Mouse (Mus musculus): Measurements from ENCODE around the gene Med25. TPM values are rescaled to one million over a fixed set of nuclear protein-coding genes. Genes with fewer than 3 reads are reported as not detected.

Gene Med25
- polyA plus RNA-seq, 1 experiment from 2014 or later = 59.5 TPM

DNA sequence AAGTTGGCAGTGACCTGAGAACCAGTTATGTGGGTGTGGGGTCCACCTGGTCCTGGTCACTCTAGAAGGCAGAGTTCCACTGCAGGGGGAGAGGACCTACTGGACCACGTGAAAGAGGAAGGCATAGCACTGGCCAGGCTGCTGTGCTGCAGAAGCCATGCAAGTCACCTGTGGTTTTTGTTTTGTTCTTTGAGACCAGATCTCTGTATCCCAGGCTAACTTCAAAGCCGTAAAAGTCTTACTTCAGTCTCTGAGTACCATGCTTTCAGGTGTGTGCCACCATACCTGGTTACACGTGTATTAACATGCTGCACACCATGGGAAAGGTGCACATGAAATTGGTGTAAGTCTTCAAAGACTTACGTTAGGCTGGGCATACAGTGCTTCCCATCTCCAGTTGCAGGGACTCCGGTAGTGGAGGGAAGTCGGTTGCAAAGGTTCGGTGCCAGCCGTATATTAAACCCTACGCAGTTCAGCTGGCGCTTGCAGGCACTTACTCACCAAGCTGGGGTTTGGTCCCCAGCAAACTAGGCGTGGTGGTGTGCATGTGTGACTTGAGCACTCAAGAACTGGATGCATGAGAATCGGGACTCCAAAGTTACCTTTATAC is 40.8 kb downstream of the Med25 start:
- H3K4me3 ChIP-seq (ENCODE audit: control insufficient read depth in 1 of 2, insufficient read depth in 1 of 2, low read depth in 1 of 2, low read length in 2 of 2) = no peak overlapping the region
- 93% methylated on average over 12 of the region's 12 CpGs for WGBS
- H3K4me2 ChIP-seq (ENCODE audit: low read length) = no peak overlapping the region
- no peak for ATAC-seq (ENCODE audit: insufficient number of reproducible peaks, insufficient read depth, low FRiP score, low read depth)
- H3K36me3 ChIP-seq (ENCODE audit: control insufficient read depth, insufficient read depth, low read length) = peaks cover 28% of the 10 kb centered on the region
- no peaks in the 10 kb centered on the region for H3K27me3 ChIP-seq (ENCODE audit: control insufficient read depth, insufficient read depth, low read length)
- H3K9ac ChIP-seq (ENCODE audit: low read length) = no peak overlapping the region
- no peak overlapping the region for H3K27ac ChIP-seq (replicated peaks in 1 of 2; ENCODE audit: control insufficient read depth in 1 of 2, insufficient read depth in 1 of 2, low read depth in 2 of 2, low read length in 2 of 2)
- H3K4me1 ChIP-seq (ENCODE audit: control insufficient read depth in 2 of 2, insufficient read depth in 2 of 2, low read length in 2 of 2) = peaks cover 28 to 46% of the 10 kb centered on the region in 2 experiments
- no peaks in the 10 kb centered on the region for H3K9me3 ChIP-seq (ENCODE audit: control insufficient read depth, low read length)

DNA sequence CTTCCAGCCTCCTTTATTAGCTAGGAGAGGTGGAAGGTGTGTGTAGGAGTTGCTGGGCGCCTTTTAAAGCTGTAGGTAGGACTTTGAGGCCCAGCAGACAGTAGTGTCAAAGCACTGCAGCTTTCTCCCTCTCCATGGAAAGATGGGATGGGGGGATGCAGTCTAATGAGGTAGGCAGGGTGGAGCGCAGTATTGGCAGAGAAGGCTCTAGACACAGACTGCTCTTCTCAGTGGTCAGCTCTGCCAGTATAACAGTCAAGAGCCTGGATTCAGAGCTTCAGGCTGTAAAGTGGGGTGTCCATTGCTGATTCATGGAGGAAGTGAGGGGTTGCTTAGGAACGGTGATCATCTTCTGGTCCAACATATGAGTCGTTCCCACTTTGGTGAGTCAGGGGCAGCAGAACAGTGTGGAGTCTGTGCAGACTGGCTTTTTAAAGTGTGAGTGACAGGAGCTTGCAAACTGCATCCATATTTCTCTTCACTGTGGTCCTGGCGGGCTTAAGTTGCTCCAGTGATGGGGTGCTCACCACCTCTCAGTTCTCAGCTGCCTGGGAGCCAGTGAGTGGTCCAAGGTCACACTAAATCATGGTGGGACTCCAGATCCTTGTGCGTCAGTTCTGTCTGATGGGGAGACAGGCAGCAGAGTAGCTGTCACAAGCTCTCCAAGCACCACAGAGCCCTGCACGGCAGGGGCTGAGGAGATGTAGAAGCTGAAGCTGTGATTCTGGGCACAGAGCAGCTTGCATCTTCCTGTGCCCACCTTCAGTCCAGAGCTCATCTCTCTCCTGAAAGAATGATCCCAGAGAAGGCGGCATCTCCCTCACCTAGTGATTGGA is 41.5 kb downstream of the Med25 start:
- WGBS = 71% methylated on average over 8 of the region's 8 CpGs
- H3K4me2 ChIP-seq (ENCODE audit: low read length) = peak overlapping the region; percentile 86
- no peaks in the 10 kb centered on the region for H3K9me3 ChIP-seq (ENCODE audit: control insufficient read depth, low read length)
- H3K4me1 ChIP-seq (ENCODE audit: control insufficient read depth in 2 of 2, insufficient read depth in 2 of 2, low read length in 2 of 2) = peaks cover 26 to 41% of the 10 kb centered on the region in 2 experiments
- H3K9ac ChIP-seq (ENCODE audit: low read length) = peak overlapping the region; percentile 91
- no peaks in the 10 kb centered on the region for H3K27me3 ChIP-seq (ENCODE audit: control insufficient read depth, insufficient read depth, low read length)
- H3K4me3 ChIP-seq (ENCODE audit: control insufficient read depth in 1 of 2, insufficient read depth in 1 of 2, low read depth in 1 of 2, low read length in 2 of 2) = peak overlapping the region; percentile 70 to 76
- H3K36me3 ChIP-seq (ENCODE audit: control insufficient read depth, insufficient read depth, low read length) = peaks cover 35% of the 10 kb centered on the region
- peak overlapping the region; percentile 60 to 98; a peak in 3 of 4 replicates for H3K27ac ChIP-seq (replicated peaks in 1 of 2; ENCODE audit: control insufficient read depth in 1 of 2, insufficient read depth in 1 of 2, low read depth in 2 of 2, low read length in 2 of 2)
- no peak for ATAC-seq (ENCODE audit: insufficient number of reproducible peaks, insufficient read depth, low FRiP score, low read depth)

DNA sequence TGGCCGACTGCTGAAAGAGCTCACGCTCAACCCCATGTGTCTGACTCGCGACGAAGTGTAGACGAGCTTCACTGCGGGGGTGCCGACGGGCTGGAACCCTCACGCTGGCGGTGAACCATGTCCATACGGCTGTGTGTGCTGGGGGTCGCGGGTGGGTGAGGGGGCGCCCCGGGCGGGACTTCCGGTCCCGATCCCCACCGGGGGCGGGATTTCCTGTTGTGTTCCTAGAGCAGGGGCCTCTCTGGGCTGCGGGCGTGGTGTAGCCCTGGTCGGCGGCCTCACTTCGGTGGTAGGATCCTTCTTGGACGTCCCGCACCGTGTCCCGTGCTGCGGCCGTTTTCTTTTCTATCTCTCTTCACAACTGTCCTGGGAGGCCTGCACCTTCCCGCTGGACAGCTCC is 42.4 kb downstream of the Med25 start:
- Histone ChIP-seq H3K9ac (ENCODE audit: low read length) (peak overlapping the region; percentile 91), H3K27me3 (ENCODE audit: control insufficient read depth, insufficient read depth, low read length) (no peaks in the 10 kb centered on the region), H3K4me2 (ENCODE audit: low read length) (peak overlapping the region; percentile 86), H3K27ac (replicated peaks in 1 of 2; ENCODE audit: control insufficient read depth in 1 of 2, insufficient read depth in 1 of 2, low read depth in 2 of 2, low read length in 2 of 2) (peak overlapping the region; percentile 94 to 98), H3K4me1 (ENCODE audit: control insufficient read depth in 2 of 2, insufficient read depth in 2 of 2, low read length in 2 of 2) (peaks cover 24 to 37% of the 10 kb centered on the region in 2 experiments), H3K9me3 (ENCODE audit: control insufficient read depth, low read length) (no peaks in the 10 kb centered on the region), H3K4me3 (ENCODE audit: control insufficient read depth in 1 of 2, insufficient read depth in 1 of 2, low read depth in 1 of 2, low read length in 2 of 2) (peak overlapping the region; percentile 70 to 76), H3K36me3 (ENCODE audit: control insufficient read depth, insufficient read depth, low read length) (peaks cover 44% of the 10 kb centered on the region)
- under 1% methylated on average over 32 of the region's 33 CpGs for WGBS
- peak; percentile 26 for ATAC-seq (ENCODE audit: insufficient number of reproducible peaks, insufficient read depth, low FRiP score, low read depth)

DNA sequence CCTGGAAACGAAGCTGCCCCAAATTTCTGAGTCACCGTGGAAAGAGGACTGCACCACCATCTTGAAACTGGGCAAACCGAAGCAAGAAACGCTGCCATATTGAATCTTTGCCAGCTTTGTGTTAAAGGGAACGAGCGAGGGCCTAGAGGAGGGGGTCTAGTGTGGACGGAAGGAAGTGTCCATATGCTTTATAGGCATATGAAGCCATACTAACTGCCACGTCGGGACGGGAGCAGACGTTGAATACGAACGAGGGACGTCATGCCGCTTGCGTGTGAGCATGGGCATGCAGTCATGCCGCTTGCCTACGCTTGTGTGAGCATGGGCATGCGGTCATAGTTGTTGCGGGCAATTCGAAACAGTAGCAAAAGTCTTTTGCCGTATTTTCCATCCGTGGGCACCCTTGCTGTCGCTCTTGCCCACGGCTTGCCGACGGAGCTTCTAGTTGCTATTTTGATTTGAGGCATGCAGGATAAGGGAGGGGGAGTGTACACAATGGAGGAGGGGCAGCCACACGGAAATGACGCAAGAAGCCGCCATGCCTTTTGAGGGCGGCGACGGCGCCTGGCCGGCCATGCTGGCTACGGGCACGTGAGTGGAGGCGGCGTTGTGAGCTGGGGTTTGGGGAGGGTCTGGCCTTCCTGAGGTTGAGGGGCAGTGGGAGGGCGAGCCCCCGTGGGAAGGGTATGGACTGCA is 42.9 kb downstream of the Med25 start:
- H3K4me2 ChIP-seq (ENCODE audit: low read length) = peak overlapping the region; percentile 86
- H3K4me3 ChIP-seq (ENCODE audit: control insufficient read depth in 1 of 2, insufficient read depth in 1 of 2, low read depth in 1 of 2, low read length in 2 of 2) = peak overlapping the region; percentile 70 to 76
- no peaks in the 10 kb centered on the region for H3K27me3 ChIP-seq (ENCODE audit: control insufficient read depth, insufficient read depth, low read length)
- H3K27ac ChIP-seq (replicated peaks in 1 of 2; ENCODE audit: control insufficient read depth in 1 of 2, insufficient read depth in 1 of 2, low read depth in 2 of 2, low read length in 2 of 2) = peak overlapping the region; percentile 94 to 98
- peaks cover 49% of the 10 kb centered on the region for H3K36me3 ChIP-seq (ENCODE audit: control insufficient read depth, insufficient read depth, low read length)
- under 1% methylated on average over 41 of the region's 41 CpGs for WGBS
- ATAC-seq (ENCODE audit: insufficient number of reproducible peaks, insufficient read depth, low FRiP score, low read depth) = peak; percentile 60
- H3K9me3 ChIP-seq (ENCODE audit: control insufficient read depth, low read length) = no peaks in the 10 kb centered on the region
- H3K9ac ChIP-seq (ENCODE audit: low read length) = peak overlapping the region; percentile 91
- H3K4me1 ChIP-seq (ENCODE audit: control insufficient read depth in 2 of 2, insufficient read depth in 2 of 2, low read length in 2 of 2) = peaks cover 21 to 33% of the 10 kb centered on the region in 2 experiments

DNA sequence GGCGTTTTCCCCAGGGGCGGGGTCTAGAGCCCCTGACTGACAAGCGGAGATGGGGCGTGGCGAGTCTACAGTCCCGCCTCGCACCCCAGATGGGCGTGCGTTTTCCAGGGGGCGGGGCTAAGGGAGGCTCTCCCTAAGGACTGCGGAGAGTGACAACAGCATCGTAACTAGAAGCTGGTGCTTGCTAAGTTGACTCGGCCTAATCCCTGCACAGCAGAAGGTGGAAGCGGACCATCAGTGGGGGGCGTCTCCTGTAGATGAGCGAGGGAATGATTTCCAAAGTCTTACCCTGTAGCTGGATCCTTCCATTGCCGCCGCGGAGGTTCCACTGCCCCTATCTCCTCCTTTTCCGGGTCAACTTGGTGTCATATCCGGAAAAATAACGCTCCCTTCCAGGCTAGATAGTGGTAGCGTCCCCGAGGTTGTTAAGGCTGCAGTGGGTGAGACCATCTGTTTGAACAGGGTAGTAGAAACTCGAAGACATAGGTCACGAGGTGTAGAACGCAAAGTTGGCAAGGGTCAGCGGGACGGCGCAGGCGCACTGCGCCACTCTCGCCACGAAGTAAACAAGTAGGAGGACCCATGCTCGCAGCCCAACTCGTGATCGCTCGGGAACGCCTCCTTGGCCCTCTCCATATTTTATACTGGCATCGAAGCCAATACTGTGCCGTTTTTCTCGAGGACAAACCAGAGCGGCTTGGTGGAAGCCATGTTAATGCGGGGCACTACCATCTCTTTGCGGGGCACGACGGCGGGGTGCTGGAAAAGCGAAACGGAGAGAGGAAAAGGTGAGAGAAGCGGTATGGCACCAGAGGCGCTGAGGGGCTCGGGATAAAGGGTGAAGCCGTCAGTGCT is 43.7 kb downstream of the Med25 start, which contains the start of the genes Akt1s1 and Tbc1d17:
Akt1s1 (plus strand) TSS at position 431 of the 855 bp plus-strand sequence.
Tbc1d17 (minus strand) TSS at position 519 of the 855 bp plus-strand sequence.
- no peaks in the 10 kb centered on the region for H3K9me3 ChIP-seq (ENCODE audit: control insufficient read depth, low read length)
- H3K9ac ChIP-seq (ENCODE audit: low read length) = peak within 1 kb of the TSS; percentile 91
- peaks cover 57% of the 10 kb centered on the region for H3K36me3 ChIP-seq (ENCODE audit: control insufficient read depth, insufficient read depth, low read length)
- H3K4me3 ChIP-seq (ENCODE audit: control insufficient read depth in 1 of 2, insufficient read depth in 1 of 2, low read depth in 1 of 2, low read length in 2 of 2) = peak within 1 kb of the TSS; percentile 70 to 76
- peaks cover 18 to 29% of the 10 kb centered on the region in 2 experiments for H3K4me1 ChIP-seq (ENCODE audit: control insufficient read depth in 2 of 2, insufficient read depth in 2 of 2, low read length in 2 of 2)
- H3K27ac ChIP-seq (replicated peaks in 1 of 2; ENCODE audit: control insufficient read depth in 1 of 2, insufficient read depth in 1 of 2, low read depth in 2 of 2, low read length in 2 of 2) = peak within 1 kb of the TSS; percentile 94 to 98
- peak within 1 kb of the TSS; percentile 86 for H3K4me2 ChIP-seq (ENCODE audit: low read length)
- under 1% methylated on average over 54 of the region's 54 CpGs for WGBS
- H3K27me3 ChIP-seq (ENCODE audit: control insufficient read depth, insufficient read depth, low read length) = no peaks in the 10 kb centered on the region
- peak; percentile 86 for ATAC-seq (ENCODE audit: insufficient number of reproducible peaks, insufficient read depth, low FRiP score, low read depth)

DNA sequence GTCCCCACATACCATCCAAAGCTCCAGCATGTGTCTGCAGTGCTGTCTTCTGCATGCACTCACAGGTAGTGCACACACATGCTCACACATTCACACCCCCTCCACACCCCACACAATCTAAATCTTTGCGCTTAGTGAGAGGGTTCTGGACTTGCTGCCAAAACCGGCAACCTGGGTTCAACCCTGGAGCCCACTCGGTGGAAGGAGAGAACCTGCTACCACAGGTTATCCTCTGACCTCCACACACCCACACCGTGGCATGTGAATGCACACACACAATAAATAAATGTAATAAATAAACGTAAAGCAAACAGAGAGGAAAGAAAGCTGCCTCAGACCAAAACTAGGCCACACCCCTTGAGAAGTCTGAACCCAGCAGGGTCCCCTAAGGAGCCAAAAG is 44.7 kb downstream of the Med25 start:
- no peaks in the 10 kb centered on the region for H3K27me3 ChIP-seq (ENCODE audit: control insufficient read depth, insufficient read depth, low read length)
- H3K9ac ChIP-seq (ENCODE audit: low read length) = peak overlapping the region; percentile 73
- no peaks in the 10 kb centered on the region for H3K9me3 ChIP-seq (ENCODE audit: control insufficient read depth, low read length)
- peak overlapping the region; percentile 86 for H3K4me2 ChIP-seq (ENCODE audit: low read length)
- no peak for ATAC-seq (ENCODE audit: insufficient number of reproducible peaks, insufficient read depth, low FRiP score, low read depth)
- peaks cover 15 to 20% of the 10 kb centered on the region in 2 experiments for H3K4me1 ChIP-seq (ENCODE audit: control insufficient read depth in 2 of 2, insufficient read depth in 2 of 2, low read length in 2 of 2)
- H3K27ac ChIP-seq (replicated peaks in 1 of 2; ENCODE audit: control insufficient read depth in 1 of 2, insufficient read depth in 1 of 2, low read depth in 2 of 2, low read length in 2 of 2) = no peak overlapping the region
- 78% methylated on average over 5 of the region's 5 CpGs for WGBS
- H3K36me3 ChIP-seq (ENCODE audit: control insufficient read depth, insufficient read depth, low read length) = peaks cover 57% of the 10 kb centered on the region
- peak overlapping the region; percentile 70 to 76 for H3K4me3 ChIP-seq (ENCODE audit: control insufficient read depth in 1 of 2, insufficient read depth in 1 of 2, low read depth in 1 of 2, low read length in 2 of 2)

All from heart, embryonic 14.5 days (tissue).